Mouse (Mus musculus): ENCODE measurements at regions not wholly inside any gene's neighbourhood (a gene's known extent, or its start where the extent isn't known, plus 50 kb on each side); places are given as distances from the start of the nearest gene placed in this dataset.

DNA sequence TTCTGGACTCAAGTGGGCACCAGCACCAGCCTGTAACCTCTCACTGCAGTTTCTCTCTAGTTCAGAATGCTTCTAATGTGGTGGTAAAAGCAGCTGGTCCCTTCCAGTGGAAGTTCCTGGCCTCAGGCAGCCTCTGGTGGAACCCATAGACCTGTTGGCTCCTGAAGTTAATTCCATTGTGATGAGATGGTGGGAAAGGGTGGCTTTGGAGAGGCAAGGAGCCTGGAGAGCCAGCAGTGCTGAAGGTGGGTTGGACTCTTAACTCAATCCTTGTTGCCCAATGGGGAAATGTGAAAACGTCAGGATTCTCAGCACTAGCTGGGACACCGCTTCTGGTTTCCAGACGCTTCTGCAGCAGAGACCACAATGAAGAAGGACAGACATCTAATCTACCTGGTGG is 210.9 kb downstream of the Opa1 start:
- no peak for DNase-seq (ENCODE audit: low read depth, low spot score)

DNA sequence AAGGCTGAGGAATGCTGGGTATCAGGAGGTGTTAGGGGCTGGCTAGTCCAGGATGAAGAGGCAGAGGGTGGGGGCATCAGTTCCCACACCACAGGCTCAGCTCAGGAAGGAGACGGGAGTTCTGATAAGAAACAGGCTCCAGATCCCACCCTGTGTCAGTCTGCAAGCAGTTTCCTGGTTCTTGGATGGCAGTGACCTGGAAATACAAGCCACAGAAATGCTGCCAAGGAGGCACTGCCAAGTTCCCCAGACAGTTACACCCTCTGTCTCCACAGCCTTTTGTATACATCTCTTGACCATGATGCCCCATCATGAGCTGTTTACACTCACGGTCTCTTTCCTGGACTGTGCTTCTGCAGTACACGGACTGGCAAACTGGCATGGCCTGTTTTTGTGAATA is 220.1 kb downstream of the Opa1 start:
- no peak for DNase-seq (ENCODE audit: low read depth, low spot score)

DNA sequence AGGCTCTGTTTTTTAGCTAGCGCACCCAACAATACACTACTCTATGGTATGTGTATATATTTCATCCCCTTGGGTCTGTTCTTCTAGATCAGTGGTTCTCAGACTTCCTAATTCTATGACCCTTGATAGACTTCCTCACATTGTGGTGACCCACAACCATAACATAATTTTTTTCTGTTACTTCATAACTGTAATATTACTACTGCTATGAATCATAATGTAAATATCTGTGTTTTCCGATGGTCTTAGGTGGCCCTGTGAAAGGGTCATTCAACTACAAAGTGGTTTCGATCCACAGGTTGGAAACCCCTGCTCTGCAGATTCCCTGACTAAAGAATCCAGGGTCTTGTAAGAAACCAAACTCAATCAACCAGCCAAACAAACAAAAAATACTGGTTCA is 220.8 kb downstream of the Opa1 start:
- DNase-seq (ENCODE audit: low read depth, low spot score), result no peak

DNA sequence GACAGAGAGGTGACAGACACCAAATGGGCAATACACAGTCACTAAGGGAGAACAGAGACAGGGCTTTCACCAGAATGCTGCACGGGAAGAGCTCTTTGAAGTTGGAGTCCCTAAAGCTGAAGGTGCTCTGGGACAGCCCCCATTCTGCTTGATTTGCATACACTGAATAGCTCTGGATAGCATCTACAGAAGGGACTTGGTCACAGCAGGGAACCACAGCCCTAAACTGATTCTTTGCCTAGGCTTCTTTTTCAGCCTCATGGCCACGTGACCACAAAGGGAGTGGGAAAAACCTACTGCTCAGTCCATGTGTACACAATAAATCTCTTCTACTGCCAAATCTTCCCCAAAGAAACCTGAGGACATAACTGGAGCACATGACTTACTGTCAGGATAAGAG is 221.3 kb downstream of the Opa1 start:
- peak; percentile 16 for DNase-seq (ENCODE audit: low read depth, low spot score)

DNA sequence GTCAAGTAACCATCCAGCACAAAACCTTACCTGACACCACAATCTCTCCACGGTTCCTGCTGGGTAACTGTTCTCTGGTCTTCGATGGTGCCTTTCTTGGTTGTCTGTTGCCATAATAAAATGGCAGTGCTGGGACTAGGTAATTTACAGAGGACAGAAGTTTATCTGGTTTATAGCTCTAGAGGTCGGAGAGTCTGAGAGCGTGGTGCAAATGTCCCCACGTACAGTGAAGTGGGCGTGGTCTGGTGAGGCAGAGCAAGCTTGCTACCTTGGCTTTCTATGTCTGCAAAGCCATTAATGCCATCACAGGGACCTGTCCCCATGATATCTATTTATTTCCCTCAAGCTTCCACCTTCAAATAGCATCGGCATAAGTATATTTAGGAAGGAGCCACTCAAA is 223.0 kb downstream of the Opa1 start:
- no peak for DNase-seq (ENCODE audit: low read depth, low spot score)

DNA sequence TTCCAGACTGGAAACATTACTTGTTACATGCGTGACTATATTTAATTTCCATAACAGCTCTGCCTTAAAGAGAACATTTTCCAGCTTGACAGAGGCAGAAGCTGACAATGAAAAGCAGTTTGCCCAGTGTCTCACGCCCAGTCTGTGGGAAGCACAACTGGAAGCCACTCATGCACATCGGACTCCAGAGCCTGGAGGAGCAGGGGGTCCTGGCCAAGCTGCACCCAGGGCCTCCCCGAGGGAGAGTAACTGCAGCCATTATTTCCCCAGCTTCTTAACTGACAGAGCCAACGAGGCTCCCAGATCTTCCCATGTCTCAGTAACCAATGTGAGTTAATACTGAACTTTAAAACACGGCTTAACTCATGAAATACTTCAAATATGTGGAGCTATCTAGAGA is 223.5 kb downstream of the Opa1 start:
- no peak for DNase-seq (ENCODE audit: low read depth, low spot score)

DNA sequence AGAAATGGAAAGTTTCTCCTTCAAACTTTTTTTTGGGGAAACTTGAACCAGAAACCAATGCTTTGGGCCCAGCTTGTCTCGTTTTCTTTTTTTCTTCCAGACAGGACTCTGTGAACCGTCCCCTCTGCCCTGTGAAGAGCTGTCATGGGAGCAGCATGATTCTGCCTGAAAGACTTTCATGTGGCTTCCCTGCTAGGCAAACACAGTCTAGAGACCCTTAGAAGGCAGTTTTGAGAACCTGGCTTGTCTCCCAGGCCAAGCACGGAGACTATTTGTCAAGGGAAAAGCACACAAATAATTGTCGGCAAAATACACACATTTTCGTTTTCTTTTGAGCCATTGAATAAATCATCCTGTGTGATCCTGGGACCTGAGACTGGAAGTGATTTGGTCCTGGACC is 228.7 kb downstream of the Opa1 start:
- no peak for DNase-seq (ENCODE audit: low read depth, low spot score)

DNA sequence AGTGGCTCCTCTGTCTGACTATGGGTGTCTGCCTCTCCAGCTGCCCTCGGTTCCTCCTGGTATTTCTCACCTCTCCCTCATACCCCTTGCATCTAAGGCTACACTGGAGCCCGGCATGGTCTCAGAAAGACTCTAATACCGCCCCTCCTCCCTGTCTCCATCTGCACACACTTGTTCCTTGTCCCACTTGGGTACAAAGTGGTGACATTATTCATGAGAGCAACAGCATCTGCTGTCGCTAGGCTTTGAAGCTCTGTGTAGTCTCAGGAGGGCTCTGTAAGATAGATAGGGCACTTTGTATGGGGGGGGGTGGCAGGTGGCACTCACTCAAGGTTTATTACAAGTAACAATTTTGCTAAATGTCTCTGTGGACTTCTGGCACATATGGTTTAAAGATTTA is 229.7 kb downstream of the Opa1 start:
- DNase-seq (ENCODE audit: low read depth, low spot score), result no peak

DNA sequence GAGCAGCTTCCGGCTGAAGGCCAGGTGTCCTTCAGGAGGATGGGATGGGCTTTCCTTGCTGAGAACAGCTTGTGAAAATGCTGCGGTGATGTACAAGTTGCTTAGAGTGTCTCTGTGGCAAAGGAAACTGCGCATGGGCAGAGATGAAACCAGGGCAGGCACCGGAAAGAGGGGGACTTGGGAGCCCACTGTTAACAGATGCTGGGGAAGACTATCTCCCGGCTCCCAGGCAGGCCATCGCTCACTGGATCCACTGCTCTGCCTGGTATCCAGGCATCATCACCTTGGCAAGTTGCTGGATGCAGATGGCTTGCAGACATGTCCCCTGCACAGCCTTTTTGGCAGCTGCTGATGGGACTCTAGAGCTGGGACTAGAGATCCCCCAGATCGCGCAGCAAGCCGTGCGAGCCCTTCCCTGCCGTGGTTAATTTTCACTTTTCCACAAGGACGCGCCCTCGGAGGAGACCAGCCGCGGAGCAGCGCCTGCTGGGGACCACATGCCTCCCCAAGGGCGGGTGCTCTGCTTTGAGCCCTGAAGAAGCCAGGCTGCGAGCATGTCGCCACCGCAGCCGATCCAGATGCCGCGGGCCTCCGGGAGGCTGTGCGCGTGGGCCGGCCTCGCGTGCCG is 234.4 kb downstream of the Opa1 start:
- DNase-seq (ENCODE audit: low read depth, low spot score), result no peak

DNA sequence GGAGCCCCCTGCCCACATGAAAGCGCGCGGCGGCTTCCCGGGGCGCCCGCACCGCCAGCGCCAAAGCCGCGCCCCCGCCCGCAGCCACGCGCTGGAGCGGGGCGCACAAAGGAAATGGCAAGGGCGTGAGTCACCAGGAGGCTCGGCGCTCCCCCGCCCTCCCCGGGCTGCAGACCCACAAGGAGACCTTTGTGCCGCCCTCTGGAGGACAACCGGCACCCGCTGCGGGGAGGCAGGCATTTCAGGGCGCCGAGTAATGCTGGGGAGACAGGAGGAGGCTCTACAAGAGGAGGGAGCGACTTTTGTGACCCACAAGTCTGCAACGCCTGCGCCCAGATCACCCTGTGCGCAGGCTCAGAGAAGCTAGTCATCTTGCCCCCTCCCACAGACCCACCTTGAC is 234.9 kb downstream of the Opa1 start:
- peak; percentile 65 for DNase-seq (ENCODE audit: low read depth, low spot score)

DNA sequence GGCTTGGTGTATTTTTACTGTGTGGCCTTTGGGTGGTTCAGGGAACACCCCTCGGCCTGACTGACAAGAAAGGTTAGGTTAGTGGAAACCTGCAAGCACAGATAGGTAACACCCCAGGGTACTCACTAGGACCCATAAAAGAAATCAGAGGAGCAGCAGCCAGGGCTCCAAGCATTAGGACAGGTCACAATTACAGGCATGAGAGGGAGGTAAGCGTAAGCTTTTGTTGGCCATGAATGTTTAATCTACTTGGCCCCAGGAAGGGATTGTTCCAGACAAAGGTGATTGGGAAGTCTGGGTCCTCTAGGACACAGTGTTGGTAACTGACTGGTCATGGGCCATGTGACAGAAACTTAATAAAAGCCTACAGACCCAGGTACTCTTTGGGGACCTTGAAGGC is 235.5 kb downstream of the Opa1 start:
- no peak for DNase-seq (ENCODE audit: low read depth, low spot score)

DNA sequence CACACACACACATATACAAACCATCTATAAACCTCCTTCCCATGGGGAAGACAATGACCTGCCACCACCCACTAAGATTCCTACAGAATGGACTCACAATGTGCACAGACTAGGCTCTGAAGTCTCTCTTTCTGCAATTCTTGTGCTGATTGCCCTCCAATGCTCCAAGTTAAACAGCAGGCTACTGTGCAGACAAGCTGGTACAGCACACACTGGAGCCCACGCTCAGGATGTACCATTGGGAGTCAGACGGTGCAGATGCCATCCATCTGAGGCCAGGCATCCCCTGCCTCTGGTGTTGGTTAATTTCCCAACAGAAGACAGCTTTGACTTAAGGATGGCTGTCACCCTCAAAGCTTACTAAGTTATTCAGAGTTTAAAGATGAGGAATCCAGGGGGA is 236.1 kb downstream of the Opa1 start:
- no peak for DNase-seq (ENCODE audit: low read depth, low spot score)

DNA sequence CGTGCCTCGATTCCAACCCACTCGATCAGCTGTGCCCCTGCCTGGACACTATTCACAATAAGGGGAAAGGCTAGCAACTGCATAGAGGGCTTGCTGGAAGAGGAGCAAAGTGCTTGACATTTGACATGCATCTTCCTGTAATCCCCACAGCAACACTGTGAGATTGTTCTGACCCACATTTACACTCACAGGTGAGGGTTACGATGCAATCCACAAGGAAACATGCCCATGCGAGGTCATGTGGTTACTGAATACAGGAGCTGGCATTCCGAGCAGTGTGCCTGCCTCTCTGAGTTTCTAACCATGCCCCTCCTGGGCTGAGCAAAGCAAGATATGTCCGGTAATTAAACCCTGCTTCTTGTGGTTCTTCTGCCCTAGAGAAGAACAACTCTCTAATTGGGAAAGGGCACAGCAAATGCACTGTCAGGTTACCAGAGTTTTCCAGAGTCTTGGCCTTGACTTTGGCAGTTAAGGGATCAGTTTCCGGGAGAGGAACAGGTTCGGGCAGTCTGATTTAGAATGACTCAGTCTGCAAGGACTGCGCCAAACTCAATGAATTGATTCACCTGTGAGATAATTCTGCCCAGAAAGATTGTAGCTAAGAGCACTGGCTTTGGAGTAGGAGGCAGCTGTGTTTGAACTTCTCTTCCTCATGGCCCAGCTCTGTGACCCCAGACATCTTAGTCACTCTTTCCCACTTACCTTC is 236.7 kb downstream of the Opa1 start:
- no peak for DNase-seq (ENCODE audit: low read depth, low spot score)

DNA sequence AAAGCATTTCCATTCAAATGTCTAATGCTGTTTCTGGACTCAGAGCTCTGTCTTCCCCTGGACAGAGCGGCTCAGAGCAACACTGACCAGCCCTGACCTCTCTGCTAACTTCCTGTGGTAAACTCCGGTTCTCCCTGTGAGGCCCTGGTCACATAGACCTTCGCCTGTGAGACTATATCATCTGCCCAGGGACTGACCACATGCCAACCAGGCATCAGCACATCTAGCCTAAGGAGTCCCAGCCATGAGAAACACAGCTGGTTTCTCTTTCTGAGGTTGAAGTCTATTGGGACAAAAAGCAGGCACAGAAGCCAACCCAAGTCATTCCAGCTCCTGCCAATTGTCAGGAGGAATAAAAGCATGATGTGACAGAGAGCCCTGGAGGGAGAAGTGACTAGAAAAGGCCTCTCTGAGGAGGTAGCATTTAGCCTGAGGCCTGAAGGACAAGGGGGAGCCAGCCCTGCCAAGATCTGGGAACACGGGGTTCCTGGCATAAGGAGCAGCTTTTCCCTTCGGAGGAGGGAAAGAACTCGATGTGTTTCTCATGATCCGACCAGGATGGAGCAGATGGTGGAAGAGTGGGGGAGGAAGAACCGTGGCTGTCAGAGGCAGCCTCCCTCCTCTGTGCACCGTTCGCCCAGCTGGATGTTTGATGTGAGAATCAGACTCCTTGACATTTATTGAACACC is 237.7 kb downstream of the Opa1 start:
- no peak for DNase-seq (ENCODE audit: low read depth, low spot score)

DNA sequence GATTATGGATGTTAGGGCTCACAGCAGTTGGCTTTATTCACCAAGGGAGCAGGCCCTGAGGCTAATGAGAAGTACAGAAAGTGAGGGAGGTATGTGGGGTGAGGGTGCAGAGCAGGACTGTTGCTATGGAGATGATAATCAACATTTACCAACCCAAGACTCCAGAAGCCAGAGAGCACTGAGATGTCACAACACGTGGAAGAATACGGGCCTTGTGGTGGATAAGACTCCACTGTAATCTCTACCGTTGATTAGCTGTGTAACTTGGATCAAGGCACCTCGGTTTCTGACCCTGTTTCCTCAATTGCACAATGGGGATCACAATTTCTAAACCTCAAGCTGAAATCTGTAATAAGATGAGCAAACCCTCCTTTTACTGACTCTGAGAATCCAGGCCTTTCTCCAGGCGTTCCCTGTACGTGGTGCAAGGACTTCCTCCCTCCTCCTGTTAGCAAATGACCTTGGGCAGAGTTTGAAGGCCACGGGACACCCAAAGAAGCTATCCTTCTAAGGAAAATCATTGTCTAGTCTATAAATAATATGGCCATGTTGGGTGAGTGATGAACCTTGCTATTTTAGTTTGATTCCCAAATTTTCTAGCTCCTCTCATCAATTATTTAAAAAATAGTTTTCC is 239.8 kb downstream of the Opa1 start:
- no peak for DNase-seq (ENCODE audit: low read depth, low spot score)

DNA sequence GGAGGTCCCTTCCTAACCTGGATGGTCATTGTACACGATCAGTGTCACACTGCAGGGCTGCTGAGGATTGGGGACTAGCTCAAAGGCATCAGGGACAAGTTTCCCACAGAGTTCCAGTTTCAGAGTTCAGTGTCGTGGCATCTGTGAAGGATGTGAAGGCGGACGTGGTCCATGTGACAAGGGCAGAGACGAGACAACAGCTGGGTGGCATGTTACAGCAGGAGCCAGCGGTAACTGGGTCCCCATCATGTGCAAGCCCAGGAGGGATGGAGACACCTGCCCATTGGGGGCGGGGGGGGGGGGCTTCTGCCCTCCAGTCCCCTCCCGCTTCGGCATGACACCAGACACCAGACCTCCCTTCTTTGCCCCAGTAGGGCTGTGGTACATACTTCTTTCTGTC is 241.6 kb downstream of the Opa1 start:
- DNase-seq (ENCODE audit: low read depth, low spot score), result no peak

DNA sequence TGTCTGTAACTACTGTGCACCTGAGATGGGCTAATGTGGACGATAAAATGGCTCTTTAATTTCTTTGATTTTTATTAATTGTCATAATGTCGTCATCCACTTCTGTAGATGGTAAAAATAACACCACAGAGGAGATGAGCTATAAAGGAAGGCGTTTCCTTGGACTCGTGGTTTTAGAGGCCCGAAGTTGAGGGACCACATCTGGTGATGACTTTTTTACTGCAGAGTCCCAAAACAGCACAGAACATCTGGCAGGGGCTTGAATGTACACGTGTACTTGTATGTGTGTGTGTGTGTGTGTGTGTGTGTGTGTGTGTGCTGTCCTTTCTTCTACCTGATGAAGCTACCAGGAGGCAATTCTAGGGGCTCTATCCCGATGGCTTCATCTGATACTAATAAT is 242.1 kb upstream of the Hes1 start:
- DNase-seq (ENCODE audit: low read depth, low spot score), result no peak

DNA sequence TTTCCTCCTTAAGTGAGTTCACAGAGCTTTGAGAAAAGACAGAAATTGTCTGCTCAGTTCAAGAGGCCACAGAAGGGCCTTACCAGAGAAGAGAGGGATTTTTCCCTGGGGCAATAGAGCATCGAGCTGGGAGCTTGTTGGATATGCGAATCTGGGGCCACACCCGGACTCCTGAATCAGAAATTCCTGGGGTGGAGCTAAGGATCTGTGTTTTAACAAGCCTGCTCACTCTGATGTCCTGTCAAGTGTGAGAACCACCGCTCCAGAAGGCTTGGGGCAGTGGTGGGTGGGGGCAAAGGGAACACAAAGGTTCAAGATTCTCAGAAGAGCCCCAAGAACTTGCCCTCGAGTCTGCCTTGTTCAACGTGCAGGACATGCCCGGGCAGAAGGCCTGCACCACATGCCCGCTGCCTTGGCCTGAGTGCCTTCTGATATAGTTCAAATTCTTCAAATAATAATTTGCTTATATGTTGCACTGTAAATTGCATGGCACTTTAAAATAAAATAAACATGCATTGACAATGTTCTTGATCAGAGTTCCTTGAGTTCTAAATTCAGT is 241.3 kb upstream of the Hes1 start:
- DNase-seq (ENCODE audit: low read depth, low spot score), result peak; percentile 33

DNA sequence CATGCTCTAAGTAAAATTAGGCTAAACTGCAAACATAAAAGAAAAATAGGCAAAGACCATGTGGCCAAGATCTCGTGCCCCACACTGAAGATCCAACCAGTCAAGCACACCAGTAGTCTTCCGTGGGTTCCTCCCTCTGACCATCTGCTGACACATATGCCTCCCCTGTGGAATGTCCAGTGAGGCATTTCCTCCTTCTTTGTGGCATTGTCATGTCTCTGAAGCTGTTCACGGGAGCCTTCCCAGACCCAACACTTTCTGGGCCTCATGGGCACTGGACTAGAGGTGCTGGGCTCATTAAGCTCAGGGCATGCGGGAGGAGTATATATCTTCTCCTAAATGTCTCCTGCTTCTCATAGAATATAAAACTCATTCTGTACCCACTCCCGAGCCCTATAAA is 237.3 kb upstream of the Hes1 start:
- DNase-seq (ENCODE audit: low read depth, low spot score), result no peak

DNA sequence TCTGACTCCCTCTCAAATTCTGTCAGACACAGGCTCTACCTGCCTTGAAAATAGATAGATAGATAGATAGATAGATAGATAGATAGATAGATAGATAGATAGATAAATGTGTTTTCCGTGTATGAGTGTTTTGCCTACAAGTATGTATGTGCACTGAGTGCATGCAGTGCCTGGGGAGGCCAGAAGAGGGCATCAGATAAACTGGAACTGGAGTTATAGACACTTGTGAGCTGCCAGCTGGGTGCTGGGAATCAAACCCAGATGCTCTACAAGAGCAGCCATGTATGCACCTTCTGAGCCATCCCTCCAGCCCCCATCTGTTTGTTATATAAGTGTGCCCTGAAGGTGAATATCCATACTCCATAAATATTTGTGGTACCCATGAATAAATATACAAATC is 236.4 kb upstream of the Hes1 start:
- DNase-seq (ENCODE audit: low read depth, low spot score), result no peak

DNA sequence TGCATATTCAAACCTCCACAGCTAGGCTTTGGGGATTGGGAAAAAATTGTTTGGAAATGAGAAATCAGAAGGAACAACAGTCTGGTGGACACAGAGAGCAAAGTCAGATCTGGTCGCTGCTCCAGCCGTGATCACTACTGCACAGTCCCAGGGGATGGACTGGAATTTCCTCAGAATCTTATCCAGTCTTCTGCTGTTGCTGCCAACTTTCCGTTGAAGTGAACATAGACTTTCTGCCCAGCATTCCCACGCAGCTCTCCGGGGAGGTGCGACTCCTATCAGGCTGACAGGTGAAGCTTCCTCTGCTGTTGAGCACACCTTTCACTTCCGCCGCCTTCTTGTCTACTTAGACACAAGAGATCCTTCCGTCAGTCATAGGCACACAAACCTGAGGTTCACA is 234.7 kb upstream of the Hes1 start:
- no peak for DNase-seq (ENCODE audit: low read depth, low spot score)

DNA sequence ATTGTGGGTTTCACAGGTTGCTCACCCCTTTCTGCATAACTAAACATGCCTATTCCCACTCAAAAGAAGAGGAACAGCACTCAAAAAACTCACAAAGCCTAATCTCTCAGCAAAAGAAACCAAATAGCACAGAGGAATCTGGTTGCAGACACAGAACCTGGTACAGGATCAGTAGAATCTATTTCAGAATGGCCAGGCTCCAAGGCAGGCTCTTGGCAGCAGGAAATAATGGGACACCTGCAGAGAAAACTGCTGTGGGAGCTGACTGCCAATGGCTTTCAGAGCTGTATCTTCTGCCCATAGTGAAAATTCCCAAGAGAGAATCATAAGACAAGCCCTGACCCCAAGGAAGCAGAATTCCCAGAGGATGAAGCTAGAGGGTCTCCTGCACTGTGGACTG is 234.1 kb upstream of the Hes1 start:
- DNase-seq (ENCODE audit: low read depth, low spot score), result no peak

Data from WW6 (cell line).